Mouse (Mus musculus): ENCODE results near the gene Vps37b.

Gene Vps37b

DNA sequence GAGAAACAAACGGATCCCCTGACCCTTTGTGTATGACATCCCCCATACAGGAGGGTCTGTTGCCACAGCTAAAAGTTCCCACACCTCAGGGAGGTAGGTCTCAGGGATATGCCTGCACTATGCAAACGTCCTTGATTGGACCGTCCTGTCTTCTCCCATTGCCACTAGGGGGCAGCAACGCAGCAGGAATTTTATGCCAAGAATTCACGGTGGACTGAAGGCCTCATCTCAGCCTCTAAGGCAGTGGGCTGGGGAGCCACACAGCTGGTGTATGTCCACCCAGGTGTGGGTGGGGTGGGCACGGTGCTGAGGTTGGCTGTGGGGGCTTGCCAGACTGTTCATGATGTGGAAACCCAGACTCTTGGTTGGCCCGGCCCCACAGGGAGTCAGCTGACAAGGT lies 31.2 kb downstream of the Vps37b start:
- Histone ChIP-seq H3K36me3 (ENCODE audit: insufficient read depth, low read length) (peaks cover 33% of the 10 kb centered on the region), H3K9me3 (ENCODE audit: low read length) (no peaks in the 10 kb centered on the region), H3K27me3 (ENCODE audit: insufficient read depth, low read length) (peaks cover 27% of the 10 kb centered on the region), H3K4me3 (replicated peaks; ENCODE audit: low read length) (no peak overlapping the region), H3K4me1 (replicated peaks; ENCODE audit: low read depth, low read length) (peaks cover 72% of the 10 kb centered on the region)
- TF ChIP-seq NANOG (IDR thresholded peaks at IDR 0.05; ENCODE audit: borderline replicate concordance, low read length) (no peak), CTCF (conservative IDR thresholded peaks at IDR 0.05; ENCODE audit: low read length) (peak; percentile 88), POU5F1 (IDR thresholded peaks at IDR 0.05; ENCODE audit: borderline replicate concordance, low read length) (no peak)

DNA sequence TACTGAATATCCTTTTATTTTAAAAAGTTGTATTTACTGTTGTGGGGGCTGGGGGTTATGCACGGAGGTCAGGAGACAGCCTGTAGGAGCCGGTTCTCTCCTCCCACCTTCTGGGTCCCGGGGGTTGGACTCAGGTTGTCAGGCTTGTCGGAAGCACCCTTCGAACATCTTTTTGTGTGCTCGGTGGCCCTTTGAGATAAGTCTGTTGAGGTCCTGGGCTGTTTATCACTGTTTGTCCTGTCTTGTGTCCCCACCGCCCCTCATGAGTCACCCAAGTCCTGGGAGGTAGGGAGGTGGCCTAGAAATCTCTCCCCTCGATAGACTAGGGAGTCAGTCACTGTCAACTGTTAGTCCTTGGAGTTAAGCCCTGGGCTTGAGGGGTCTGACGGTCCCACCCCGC lies 33.7 kb downstream of the Vps37b start:
- peaks cover 24% of the 10 kb centered on the region for H3K36me3 ChIP-seq (ENCODE audit: insufficient read depth, low read length)
- H3K27me3 ChIP-seq (ENCODE audit: insufficient read depth, low read length): peaks cover 31% of the 10 kb centered on the region
- peaks cover 63% of the 10 kb centered on the region for H3K4me1 ChIP-seq (replicated peaks; ENCODE audit: low read depth, low read length)
- H3K4me3 ChIP-seq (replicated peaks; ENCODE audit: low read length): no peak overlapping the region
- H3K9me3 ChIP-seq (ENCODE audit: low read length): no peaks in the 10 kb centered on the region
- TF ChIP-seq CTCF (conservative IDR thresholded peaks at IDR 0.05; ENCODE audit: low read length) (no peak), POU5F1 (IDR thresholded peaks at IDR 0.05; ENCODE audit: borderline replicate concordance, low read length) (no peak), NANOG (IDR thresholded peaks at IDR 0.05; ENCODE audit: borderline replicate concordance, low read length) (no peak)

DNA sequence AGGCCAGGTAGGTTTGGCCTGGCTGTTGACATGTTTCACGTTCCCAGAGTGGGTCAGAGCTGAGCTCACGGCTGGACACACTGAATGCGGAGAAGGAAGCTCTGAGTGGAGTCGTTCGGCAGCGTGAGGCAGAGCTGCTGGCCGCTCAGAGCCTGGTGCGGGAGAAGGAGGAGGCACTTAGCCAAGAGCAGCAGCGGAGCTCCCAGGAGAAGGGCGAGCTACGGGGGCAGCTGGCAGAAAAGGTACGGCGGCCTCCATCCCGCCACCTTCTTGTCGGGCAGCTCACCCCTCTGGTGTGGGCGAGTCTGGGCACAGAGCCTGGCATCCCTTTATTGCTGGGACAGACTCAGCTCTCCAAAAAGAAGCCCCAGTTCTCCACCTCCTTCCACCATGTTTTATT lies 34.3 kb downstream of the Vps37b start:
- peak overlapping the region; percentile 67 for H3K4me3 ChIP-seq (replicated peaks; ENCODE audit: low read length)
- H3K27me3 ChIP-seq (ENCODE audit: insufficient read depth, low read length): peaks cover 31% of the 10 kb centered on the region
- no peaks in the 10 kb centered on the region for H3K9me3 ChIP-seq (ENCODE audit: low read length)
- peaks cover 63% of the 10 kb centered on the region for H3K4me1 ChIP-seq (replicated peaks; ENCODE audit: low read depth, low read length)
- TF ChIP-seq NANOG (IDR thresholded peaks at IDR 0.05; ENCODE audit: borderline replicate concordance, low read length): no peak
- no peak for TF ChIP-seq CTCF (conservative IDR thresholded peaks at IDR 0.05; ENCODE audit: low read length)
- no peak for TF ChIP-seq POU5F1 (IDR thresholded peaks at IDR 0.05; ENCODE audit: borderline replicate concordance, low read length)
- peaks cover 19% of the 10 kb centered on the region for H3K36me3 ChIP-seq (ENCODE audit: insufficient read depth, low read length)

DNA sequence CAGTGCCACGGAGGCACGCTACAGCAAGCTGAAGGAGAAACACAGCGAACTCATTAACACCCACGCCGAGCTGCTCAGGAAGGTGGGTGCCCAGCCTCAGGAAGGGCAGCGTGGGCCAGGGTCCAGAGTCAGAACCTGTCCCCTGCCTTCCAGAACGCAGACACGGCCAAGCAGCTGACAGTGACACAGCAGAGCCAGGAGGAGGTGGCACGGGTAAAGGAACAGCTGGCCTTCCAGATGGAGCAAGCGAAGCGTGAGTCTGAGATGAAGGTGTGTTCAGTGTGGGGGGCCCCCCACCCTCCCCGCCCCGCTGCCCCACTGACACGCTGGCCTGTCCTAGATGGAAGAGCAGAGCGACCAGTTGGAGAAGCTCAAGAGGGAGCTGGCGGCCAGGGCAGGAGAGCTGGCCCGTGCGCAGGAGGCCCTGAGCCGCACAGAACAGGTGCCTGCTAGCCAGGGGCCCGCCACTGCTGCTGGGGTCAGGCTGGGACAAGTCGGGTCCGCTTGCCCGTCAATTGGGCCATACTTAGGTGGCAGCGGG lies 34.8 kb downstream of the Vps37b start:
- Histone ChIP-seq H3K9me3 (ENCODE audit: low read length) (no peaks in the 10 kb centered on the region), H3K4me3 (replicated peaks; ENCODE audit: low read length) (peak overlapping the region; percentile 67), H3K27me3 (ENCODE audit: insufficient read depth, low read length) (peaks cover 31% of the 10 kb centered on the region), H3K4me1 (replicated peaks; ENCODE audit: low read depth, low read length) (peaks cover 68% of the 10 kb centered on the region), H3K36me3 (ENCODE audit: insufficient read depth, low read length) (peaks cover 14% of the 10 kb centered on the region)
- TF ChIP-seq POU5F1 (IDR thresholded peaks at IDR 0.05; ENCODE audit: borderline replicate concordance, low read length) (no peak), NANOG (IDR thresholded peaks at IDR 0.05; ENCODE audit: borderline replicate concordance, low read length) (no peak), CTCF (conservative IDR thresholded peaks at IDR 0.05; ENCODE audit: low read length) (no peak)

DNA sequence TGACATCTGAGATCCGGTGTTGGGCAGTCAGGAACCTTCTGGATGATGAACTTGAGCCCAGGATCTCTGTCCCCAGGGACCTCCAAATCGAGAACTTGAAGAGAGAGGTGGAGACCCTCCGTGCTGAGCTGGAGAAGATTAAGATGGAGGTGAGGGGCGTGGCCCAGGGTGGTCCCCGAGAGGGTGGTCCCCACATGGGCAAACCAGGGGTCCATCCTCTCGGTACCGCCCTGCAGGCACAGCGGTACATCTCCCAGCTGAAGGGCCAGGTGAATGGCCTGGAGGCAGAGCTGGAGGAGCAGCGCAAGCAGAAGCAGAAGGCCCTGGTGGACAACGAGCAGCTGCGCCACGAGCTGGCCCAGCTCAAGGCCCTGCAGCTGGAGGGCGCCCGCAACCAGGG lies 35.4 kb downstream of the Vps37b start:
- peaks cover 14% of the 10 kb centered on the region for H3K36me3 ChIP-seq (ENCODE audit: insufficient read depth, low read length)
- no peaks in the 10 kb centered on the region for H3K9me3 ChIP-seq (ENCODE audit: low read length)
- peaks cover 74% of the 10 kb centered on the region for H3K4me1 ChIP-seq (replicated peaks; ENCODE audit: low read depth, low read length)
- TF ChIP-seq NANOG (IDR thresholded peaks at IDR 0.05; ENCODE audit: borderline replicate concordance, low read length) (no peak), CTCF (conservative IDR thresholded peaks at IDR 0.05; ENCODE audit: low read length) (no peak), POU5F1 (IDR thresholded peaks at IDR 0.05; ENCODE audit: borderline replicate concordance, low read length) (no peak)
- peaks cover 31% of the 10 kb centered on the region for H3K27me3 ChIP-seq (ENCODE audit: insufficient read depth, low read length)
- peak overlapping the region; percentile 67 for H3K4me3 ChIP-seq (replicated peaks; ENCODE audit: low read length)

DNA sequence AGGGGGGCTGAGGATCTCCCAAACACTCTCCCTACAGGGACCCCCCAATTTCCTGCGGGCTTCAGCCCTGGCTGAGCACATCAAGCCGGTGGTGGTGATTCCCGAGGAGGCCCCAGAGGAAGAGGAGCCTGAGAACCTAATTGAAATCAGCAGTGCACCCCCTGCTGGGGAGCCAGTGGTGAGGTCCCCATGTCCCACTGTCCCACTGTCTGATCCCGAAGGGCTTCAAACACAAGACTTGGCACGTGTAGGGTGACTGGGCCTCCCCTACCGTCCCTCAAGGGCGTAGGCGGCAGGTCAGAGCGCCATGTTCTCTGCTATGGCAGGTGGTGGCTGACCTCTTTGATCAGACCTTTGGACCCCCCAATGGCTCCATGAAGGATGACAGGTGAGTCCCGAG lies 35.9 kb downstream of the Vps37b start:
- Histone ChIP-seq H3K27me3 (ENCODE audit: insufficient read depth, low read length) (peaks cover 31% of the 10 kb centered on the region), H3K9me3 (ENCODE audit: low read length) (no peaks in the 10 kb centered on the region), H3K4me3 (replicated peaks; ENCODE audit: low read length) (peak overlapping the region; percentile 67), H3K36me3 (ENCODE audit: insufficient read depth, low read length) (peaks cover 14% of the 10 kb centered on the region), H3K4me1 (replicated peaks; ENCODE audit: low read depth, low read length) (peaks cover 74% of the 10 kb centered on the region)
- TF ChIP-seq NANOG (IDR thresholded peaks at IDR 0.05; ENCODE audit: borderline replicate concordance, low read length) (no peak), POU5F1 (IDR thresholded peaks at IDR 0.05; ENCODE audit: borderline replicate concordance, low read length) (no peak), CTCF (conservative IDR thresholded peaks at IDR 0.05; ENCODE audit: low read length) (peak; percentile 76)

DNA sequence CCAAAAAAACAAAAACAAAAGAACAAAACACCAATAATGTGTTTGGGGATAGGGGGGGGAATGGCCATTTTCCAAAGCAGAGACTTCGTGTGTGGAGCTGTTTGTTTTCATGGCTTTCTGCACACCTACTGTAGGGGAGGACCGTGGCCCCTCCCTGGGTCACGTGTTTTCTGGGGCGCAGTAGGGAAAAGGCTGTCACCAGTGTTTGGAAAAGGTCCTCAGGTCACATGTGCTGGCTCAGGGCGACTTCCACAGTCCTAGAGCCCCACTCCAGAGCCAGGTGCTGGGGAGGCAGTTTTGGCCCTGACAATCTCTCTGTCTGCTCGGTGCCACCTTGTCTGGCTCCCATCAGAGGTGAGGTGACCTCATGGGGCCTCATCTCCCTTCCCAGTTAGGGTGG lies 36.7 kb downstream of the Vps37b start:
- Histone ChIP-seq H3K27me3 (ENCODE audit: insufficient read depth, low read length) (peaks cover 31% of the 10 kb centered on the region), H3K36me3 (ENCODE audit: insufficient read depth, low read length) (peaks cover 17% of the 10 kb centered on the region)
- TF ChIP-seq POU5F1 (IDR thresholded peaks at IDR 0.05; ENCODE audit: borderline replicate concordance, low read length) (no peak), NANOG (IDR thresholded peaks at IDR 0.05; ENCODE audit: borderline replicate concordance, low read length) (no peak), CTCF (conservative IDR thresholded peaks at IDR 0.05; ENCODE audit: low read length) (no peak)

DNA sequence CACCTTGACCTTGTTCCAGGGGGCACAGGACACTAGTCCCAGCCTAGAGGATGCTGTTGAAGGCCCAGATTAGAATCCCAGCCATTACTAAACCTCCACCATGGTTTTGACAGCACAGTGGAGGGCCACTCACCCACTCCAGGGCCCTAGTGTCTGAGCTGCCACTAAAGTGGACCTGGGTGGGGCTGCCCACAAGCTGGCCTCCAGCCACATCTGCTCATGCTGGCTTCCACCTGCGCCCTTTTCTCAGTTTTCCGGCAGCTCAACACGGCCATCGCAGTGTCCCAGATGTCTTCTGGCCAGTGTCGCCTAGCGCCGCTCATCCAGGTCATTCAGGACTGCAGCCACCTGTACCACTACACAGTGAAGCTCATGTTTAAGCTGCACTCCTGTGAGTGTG lies 37.6 kb downstream of the Vps37b start:
- peaks cover 66% of the 10 kb centered on the region for H3K4me1 ChIP-seq (replicated peaks; ENCODE audit: low read depth, low read length)
- no peaks in the 10 kb centered on the region for H3K9me3 ChIP-seq (ENCODE audit: low read length)
- H3K27me3 ChIP-seq (ENCODE audit: insufficient read depth, low read length): peaks cover 26% of the 10 kb centered on the region
- no peak overlapping the region for H3K4me3 ChIP-seq (replicated peaks; ENCODE audit: low read length)
- TF ChIP-seq CTCF (conservative IDR thresholded peaks at IDR 0.05; ENCODE audit: low read length) (no peak), NANOG (IDR thresholded peaks at IDR 0.05; ENCODE audit: borderline replicate concordance, low read length) (no peak), POU5F1 (IDR thresholded peaks at IDR 0.05; ENCODE audit: borderline replicate concordance, low read length) (no peak)
- H3K36me3 ChIP-seq (ENCODE audit: insufficient read depth, low read length): peaks cover 19% of the 10 kb centered on the region

More for the DNA sequence above, 36.7 kb downstream of the Vps37b start:
- peaks cover 66% of the 10 kb centered on the region for H3K4me1 ChIP-seq (replicated peaks; ENCODE audit: low read depth, low read length)
- peak overlapping the region; percentile 67; the same call in 1 of the 2 replicates for H3K4me3 ChIP-seq (replicated peaks; ENCODE audit: low read length)
- H3K9me3 ChIP-seq (ENCODE audit: low read length): no peaks in the 10 kb centered on the region
